Mouse (Mus musculus) liver, postnatal 0 days (tissue): ENCODE measurements at regions not wholly inside any gene's neighbourhood (a gene's known extent, or its start where the extent isn't known, plus 50 kb on each side); places are given as distances from the start of the nearest gene placed in this dataset.
"Not testable (repeated sequence)": the region's sequence is repeated elsewhere in the genome, so short reads cannot be mapped to it uniquely, and the experiment has no call there.

Experiments used
- ATAC-seq: fragments of 200-750 bp; cut with Nextera tagmentation; 2 replicates; pipeline ENCODE4 v1.8.0; 2017; ENCODE audit warnings: mild to moderate bottlenecking, moderate library complexity
- DNase-seq: peaks from one replicate; pipeline ENCODE4 v3.0.0-alpha.2; 2016
- H3K27ac ChIP-seq: fragments of 300-500 bp; sonication (generic); 2 replicates; pipeline ENCODE4 v1.5.1; 2014; ENCODE audit warnings: antibody characterized with exemption, moderate library complexity, mild to moderate bottlenecking, low read depth
- H3K27me3 ChIP-seq: fragments of 300-500 bp; sonication (generic); 2 replicates; pipeline ENCODE4 v1.6.1; 2014; ENCODE audit warnings: low read length, control low read depth, mixed read lengths; ENCODE audit not compliant: insufficient read depth
- H3K36me3 ChIP-seq: fragments of 300-500 bp; sonication (generic); replicated peaks from 2 replicates; pipeline ENCODE4 v1.6.1; 2014; ENCODE audit warnings: mild to moderate bottlenecking, control low read depth, low read length, moderate library complexity, mixed read lengths; ENCODE audit not compliant: insufficient read depth
- H3K4me1 ChIP-seq: fragments of 300-500 bp; sonication (generic); 2 replicates; pipeline ENCODE4 v1.6.1; 2014; ENCODE audit warnings: antibody characterized with exemption, mild to moderate bottlenecking, control low read depth; ENCODE audit not compliant: insufficient read depth
- H3K4me2 ChIP-seq: fragments of 300-500 bp; sonication (generic); 2 replicates; pipeline ENCODE4 v1.6.1; 2014; ENCODE audit warnings: low read depth, mild to moderate bottlenecking, low read length, moderate library complexity, mixed read lengths
- H3K4me3 ChIP-seq: fragments of 300-500 bp; sonication (generic); 2 replicates; pipeline ENCODE4 v1.5.1; 2014; ENCODE audit warnings: low read depth, low read length
- H3K9ac ChIP-seq: fragments of 300-500 bp; sonication (generic); replicated peaks from 2 replicates; pipeline ENCODE4 v1.6.1; 2014; ENCODE audit warnings: mild to moderate bottlenecking, moderate library complexity
- H3K9me3 ChIP-seq: fragments of 300-500 bp; sonication (generic); 2 replicates; pipeline ENCODE4 v1.6.1; 2016; ENCODE audit warnings: mild to moderate bottlenecking, control low read depth, low read length, mixed read lengths
- CTCF ChIP-seq: sonication (generic); IDR thresholded peaks from 2 replicates; pipeline ENCODE4 v1.5.1; 2016; ENCODE audit warnings: antibody characterized with exemption, low read depth
- EP300 ChIP-seq: IDR thresholded peaks from 2 replicates; pipeline ENCODE4 v1.6.1; 2016; ENCODE audit warnings: antibody characterized with exemption, low read depth, mild to moderate bottlenecking
- WGBS: fragments of 180-500 bp; shearing (Covaris S2); extraction: QIAGEN DNeasy Blood & Tissue Kit; methylation state at CpG from one replicate; pipeline ENCODE4 v1.1.7; 2014; ENCODE audit not compliant: insufficient replicate concordance; 5-methylcytosine and 5-hydroxymethylcytosine counted together

DNA sequence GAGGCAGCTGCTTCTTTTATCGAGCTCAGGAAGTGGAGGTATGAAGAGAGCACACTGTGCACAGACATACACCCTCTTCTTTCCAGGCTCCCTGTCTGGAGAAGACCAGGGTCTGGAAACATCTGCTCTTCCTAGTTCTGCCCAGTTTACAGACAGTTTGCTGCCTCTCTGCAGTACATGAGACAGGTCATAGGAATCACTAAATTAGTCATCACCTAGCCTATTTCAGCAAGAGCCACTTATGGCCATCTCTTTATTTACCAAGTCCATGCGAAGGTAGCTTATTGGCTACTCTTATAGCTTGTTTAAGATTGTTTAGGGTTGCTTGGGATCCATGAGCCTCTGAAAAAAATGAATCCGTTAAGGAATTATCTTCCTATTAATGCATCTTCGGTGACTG lies 257.9 kb downstream of the Nfkbiz start:
- Histone ChIP-seq H3K36me3 (no peaks in the 10 kb centered on the region), H3K27me3 (no peaks in the 10 kb centered on the region), H3K4me2 (no peak overlapping the region), H3K9me3 (no peaks in the 10 kb centered on the region), H3K4me3 (no peak overlapping the region), H3K9ac (no peak overlapping the region), H3K27ac (no peak overlapping the region), H3K4me1 (no peaks in the 10 kb centered on the region)
- WGBS = 75% methylated on average over 4 of the region's 4 CpGs
- DNase-seq = no peak
- ATAC-seq = no peak
- TF ChIP-seq CTCF = no peak
- no peak for TF ChIP-seq EP300

DNA sequence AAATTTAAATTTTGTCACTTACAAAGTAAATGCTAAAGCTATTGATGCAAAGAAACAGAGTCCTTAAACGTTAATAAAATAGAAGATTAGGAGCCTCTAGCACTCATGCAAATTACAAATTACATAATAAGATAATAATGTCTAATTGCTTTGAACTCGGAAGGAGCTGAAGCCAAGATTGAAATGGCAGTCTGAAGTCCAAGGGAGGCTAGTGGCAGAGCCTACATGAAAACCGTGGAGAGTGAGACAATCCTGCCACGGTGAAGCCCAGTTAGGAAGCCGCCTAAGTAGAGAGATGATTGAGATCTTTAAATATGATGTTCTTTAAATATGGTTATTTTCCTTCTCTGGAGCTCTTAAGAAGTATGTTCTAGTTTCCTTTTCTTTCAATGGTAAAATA lies 260.0 kb downstream of the Nfkbiz start:
- H3K4me3 ChIP-seq = no peak overlapping the region
- no peaks in the 10 kb centered on the region for H3K36me3 ChIP-seq
- TF ChIP-seq CTCF = no peak
- no peak for TF ChIP-seq EP300
- no peak for DNase-seq
- H3K4me1 ChIP-seq = no peaks in the 10 kb centered on the region
- no peak overlapping the region for H3K27ac ChIP-seq
- H3K27me3 ChIP-seq = no peaks in the 10 kb centered on the region
- WGBS = 75% methylated on average over 5 of the region's 5 CpGs
- no peak overlapping the region for H3K9ac ChIP-seq
- H3K4me2 ChIP-seq = no peak overlapping the region
- ATAC-seq = no peak
- H3K9me3 ChIP-seq = no peaks in the 10 kb centered on the region

DNA sequence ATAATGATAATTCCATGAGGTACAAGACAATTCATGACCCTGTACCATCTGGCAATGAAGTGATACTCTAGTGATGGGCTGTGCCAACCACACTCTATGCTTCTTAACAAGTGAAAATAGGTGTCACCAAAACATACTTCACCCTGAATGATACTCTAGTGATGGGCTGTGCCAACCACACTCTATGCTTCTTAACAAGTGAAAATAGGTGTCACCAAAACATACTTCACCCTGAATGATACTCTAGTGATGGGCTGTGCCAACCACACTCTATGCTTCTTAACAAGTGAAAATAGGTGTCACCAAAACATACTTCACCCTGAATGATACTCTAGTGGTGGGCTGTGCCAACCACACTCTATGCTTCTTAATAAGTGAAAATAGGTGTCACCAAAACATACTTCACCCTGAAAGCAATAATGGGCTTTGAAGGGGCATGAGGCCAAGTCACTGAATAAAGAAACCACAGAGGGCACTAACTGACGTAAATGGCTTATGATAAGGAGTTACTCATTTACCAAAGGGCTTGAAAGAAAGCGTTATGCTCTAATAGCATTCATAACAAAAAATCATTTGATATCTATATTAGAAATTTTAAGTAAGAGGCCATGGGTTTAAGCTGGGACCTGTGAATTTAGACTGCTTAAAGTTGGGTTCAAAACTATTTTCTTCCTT lies 263.0 kb downstream of the Nfkbiz start:
- H3K36me3 ChIP-seq, H3K9ac ChIP-seq, H3K4me3 ChIP-seq, ATAC-seq, H3K4me1 ChIP-seq, H3K9me3 ChIP-seq, H3K27me3 ChIP-seq, H3K27ac ChIP-seq, H3K4me2 ChIP-seq, DNase-seq: not testable (repeated sequence)
- 64% methylated on average over 2 of the region's 2 CpGs for WGBS

DNA sequence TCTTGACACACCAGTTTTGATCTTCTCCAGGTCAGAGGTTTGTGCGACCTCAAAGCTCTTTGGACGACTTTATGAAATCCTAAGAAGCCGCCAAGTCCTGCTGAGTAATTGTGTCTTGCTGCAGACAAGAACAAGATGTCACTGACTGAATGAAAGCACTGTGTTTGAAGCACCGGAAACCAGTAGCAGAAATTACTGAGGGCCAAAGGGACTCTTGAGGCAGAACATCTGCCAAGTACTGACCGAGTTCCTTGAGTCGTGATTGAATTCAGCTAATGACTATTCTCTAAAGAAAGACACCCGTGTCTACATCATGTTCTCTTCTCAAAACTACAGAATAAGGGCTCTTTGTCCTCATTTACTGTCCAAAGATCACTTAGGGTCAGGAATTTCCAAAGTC lies 267.6 kb downstream of the Nfkbiz start:
- Histone ChIP-seq H3K4me3 (no peak overlapping the region), H3K4me2 (no peak overlapping the region), H3K27ac (no peak overlapping the region), H3K9me3 (no peaks in the 10 kb centered on the region), H3K9ac (no peak overlapping the region), H3K4me1 (no peaks in the 10 kb centered on the region), H3K36me3 (no peaks in the 10 kb centered on the region), H3K27me3 (no peaks in the 10 kb centered on the region)
- ATAC-seq = no peak
- no peak for TF ChIP-seq CTCF
- no peak for TF ChIP-seq EP300
- 61% methylated on average over 7 of the region's 7 CpGs for WGBS
- no peak for DNase-seq

DNA sequence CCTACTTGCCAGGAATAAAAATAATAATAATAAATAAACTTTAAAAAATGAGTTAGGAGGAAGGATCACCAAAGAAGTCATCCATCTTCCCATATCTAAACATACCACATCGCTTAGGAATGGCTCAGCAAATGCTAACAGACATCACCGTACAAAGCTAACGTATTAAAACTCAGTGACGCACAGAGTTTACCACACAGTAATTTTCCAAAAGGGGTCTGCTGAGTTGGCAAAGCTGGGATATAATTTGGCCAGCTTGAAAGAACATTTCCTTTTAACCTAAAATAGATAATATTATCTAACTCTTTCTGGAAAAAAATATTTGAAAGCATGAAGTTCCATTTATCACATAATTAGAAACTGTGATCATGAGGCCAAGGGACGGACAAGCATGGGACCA lies 268.6 kb downstream of the Nfkbiz start:
- no peak for ATAC-seq
- no peaks in the 10 kb centered on the region for H3K9me3 ChIP-seq
- H3K27me3 ChIP-seq = no peaks in the 10 kb centered on the region
- TF ChIP-seq EP300 = no peak
- no peak for TF ChIP-seq CTCF
- H3K4me1 ChIP-seq = no peaks in the 10 kb centered on the region
- no peak overlapping the region for H3K4me3 ChIP-seq
- H3K36me3 ChIP-seq = no peaks in the 10 kb centered on the region
- H3K9ac ChIP-seq = no peak overlapping the region
- 75% methylated on average over 5 of the region's 5 CpGs for WGBS
- DNase-seq = no peak
- no peak overlapping the region for H3K4me2 ChIP-seq
- no peak overlapping the region for H3K27ac ChIP-seq

DNA sequence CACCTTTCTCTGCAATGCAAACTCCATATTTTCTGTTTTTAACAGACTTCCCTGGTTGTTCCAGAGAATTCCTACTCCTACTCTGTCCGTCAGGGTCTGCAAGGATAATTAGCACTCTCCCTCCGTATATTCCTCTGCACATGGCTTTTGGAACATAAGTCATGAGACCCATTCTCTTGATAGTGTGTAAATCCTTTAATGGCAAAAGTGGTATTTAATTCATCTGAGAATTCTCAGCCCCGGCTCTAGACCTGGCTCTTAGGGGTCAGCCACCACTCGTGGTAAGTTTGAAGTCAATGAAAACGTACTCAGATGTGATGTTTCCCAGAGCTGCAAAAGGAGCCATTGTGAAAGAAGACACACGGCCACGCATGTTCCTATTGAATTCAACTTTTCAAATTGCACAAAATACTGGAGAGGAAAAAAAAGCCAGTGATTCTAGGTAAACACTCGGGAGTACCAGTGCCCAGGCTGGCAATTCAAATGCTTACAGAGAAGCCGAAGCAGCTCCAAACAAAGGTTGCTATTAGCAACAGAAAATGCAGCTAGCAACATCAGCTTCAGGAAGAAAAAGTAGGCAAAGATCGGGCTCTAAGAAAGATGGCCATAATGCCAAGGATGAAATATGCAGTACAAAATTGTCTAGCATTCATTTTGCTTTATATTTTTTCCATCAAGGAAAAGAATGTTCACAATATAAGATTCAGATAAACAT lies 258.2 kb upstream of the Zpld1 start:
- Histone ChIP-seq H3K4me3 (no peak overlapping the region), H3K36me3 (no peaks in the 10 kb centered on the region), H3K27ac (no peak overlapping the region), H3K27me3 (no peaks in the 10 kb centered on the region), H3K9ac (no peak overlapping the region), H3K4me2 (no peak overlapping the region), H3K9me3 (no peaks in the 10 kb centered on the region), H3K4me1 (no peaks in the 10 kb centered on the region)
- ATAC-seq = no peak
- no peak for DNase-seq
- TF ChIP-seq CTCF = no peak
- no peak for TF ChIP-seq EP300
- WGBS = 56% methylated on average over 10 of the region's 10 CpGs
